Mouse (Mus musculus): ENCODE results near the gene Baiap2. TPM values are rescaled to one million over a fixed set of nuclear protein-coding genes. Genes with fewer than 3 reads are reported as not detected.
A peak's percentile ranks its signal among the peaks of the same experiment; 100 is the strongest.

The Baiap2 gene
- polyA plus RNA-seq (2015; fragmentation: Nextera tagmentation; extraction: Ambion mirVana): 28.1 and 34.0 TPM in 2 replicates

DNA sequence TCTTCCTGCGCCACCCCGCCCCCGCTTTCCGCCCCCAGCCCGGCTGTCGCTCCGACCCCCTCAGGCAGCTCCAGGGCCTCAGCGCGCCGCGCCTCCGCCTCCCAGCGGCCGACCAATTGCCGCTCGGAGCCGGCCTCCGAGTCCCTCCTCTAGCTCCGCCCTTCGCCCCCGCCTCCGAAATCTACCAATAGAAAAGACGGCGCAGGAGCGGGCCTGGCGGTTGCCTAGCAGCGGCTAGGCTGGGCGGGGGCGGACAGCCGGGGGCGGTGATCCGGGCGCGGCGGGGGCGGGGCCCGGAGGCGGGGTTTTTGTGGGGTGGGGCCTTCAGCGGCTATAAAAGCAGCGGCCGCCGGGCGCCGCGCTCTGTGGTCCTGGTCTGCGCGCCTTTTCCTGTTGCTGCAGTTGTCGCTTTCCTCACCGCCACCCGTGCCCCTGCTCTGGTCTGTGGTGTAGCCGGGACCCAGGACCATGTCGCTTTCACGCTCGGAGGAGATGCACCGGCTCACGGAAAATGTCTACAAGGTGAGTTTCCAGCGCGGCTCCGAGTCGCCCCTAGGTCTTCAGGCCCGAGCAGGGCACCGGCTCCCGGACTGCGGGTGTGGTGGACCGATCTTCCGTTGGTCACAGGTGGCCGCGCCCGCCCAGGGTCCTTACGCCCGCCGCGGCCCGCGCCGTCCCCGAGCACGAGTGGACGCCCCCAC, at the start of gene Baiap2:
Gene Baiap2, plus strand, starts transcription at position 37 of the 701 bp plus-strand sequence.
- under 1% methylated on average over 75 of the region's 79 CpGs for WGBS
- peaks cover 63% of the 10 kb centered on the region for H3K4me1 ChIP-seq

DNA sequence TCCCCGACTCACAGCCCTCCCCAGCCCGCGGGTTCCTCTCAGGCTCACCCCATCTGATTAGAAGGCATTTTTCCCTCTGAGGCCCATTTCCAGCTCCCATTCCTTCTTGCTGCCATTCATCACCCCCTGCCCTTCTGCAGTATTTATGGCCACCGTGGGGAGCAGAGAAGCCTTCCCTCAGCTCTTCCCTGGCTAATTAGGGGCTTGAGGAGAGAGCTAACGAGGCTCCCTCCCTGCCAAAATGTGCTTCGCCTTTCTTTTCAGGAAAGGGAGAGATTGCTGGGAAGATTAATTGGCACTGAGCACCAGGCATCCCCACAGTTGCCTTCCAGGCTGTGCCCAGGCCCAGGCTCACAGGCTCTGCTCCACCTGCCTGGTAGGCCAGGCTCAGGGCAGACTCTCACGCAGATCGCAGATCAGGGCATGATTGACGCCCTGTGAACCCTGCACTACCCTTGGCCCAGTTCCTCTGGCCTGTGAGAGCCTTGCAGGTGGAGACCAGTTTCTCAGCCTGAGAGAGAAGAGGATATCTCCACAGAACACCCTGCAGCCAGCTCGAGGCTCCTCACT, 48.8 kb upstream of the Baiap2 start:
- H3K4me3 ChIP-seq: no peak overlapping the region
- 23% methylated on average over 10 of the region's 10 CpGs for WGBS
- H3K27me3 ChIP-seq: no peaks in the 10 kb centered on the region
- peak; percentile 64 for ATAC-seq (replicated peaks)
- H3K36me3 ChIP-seq: peaks cover 25% of the 10 kb centered on the region
- H3K9me3 ChIP-seq: no peaks in the 10 kb centered on the region
- peak overlapping the region; percentile 29 for H3K9ac ChIP-seq (replicated peaks)
- H3K4me2 ChIP-seq (replicated peaks): no peak overlapping the region
- peak overlapping the region; percentile 89 for H3K27ac ChIP-seq (replicated peaks)
- H3K4me1 ChIP-seq: peaks cover 22% of the 10 kb centered on the region

More for the DNA sequence above, at the start of gene Baiap2:
- peak within 1 kb of the TSS; percentile 91 for H3K4me3 ChIP-seq
- peak within 1 kb of the TSS; percentile 93 for H3K27ac ChIP-seq (replicated peaks)
- peak within 1 kb of the TSS; percentile 73 for H3K9ac ChIP-seq (replicated peaks)
- ATAC-seq (replicated peaks): peak; percentile 95
- peak within 1 kb of the TSS; percentile 97 for H3K4me2 ChIP-seq (replicated peaks)
- no peaks in the 10 kb centered on the region for H3K27me3 ChIP-seq
- no peaks in the 10 kb centered on the region for H3K9me3 ChIP-seq
- H3K36me3 ChIP-seq: no peaks in the 10 kb centered on the region

DNA sequence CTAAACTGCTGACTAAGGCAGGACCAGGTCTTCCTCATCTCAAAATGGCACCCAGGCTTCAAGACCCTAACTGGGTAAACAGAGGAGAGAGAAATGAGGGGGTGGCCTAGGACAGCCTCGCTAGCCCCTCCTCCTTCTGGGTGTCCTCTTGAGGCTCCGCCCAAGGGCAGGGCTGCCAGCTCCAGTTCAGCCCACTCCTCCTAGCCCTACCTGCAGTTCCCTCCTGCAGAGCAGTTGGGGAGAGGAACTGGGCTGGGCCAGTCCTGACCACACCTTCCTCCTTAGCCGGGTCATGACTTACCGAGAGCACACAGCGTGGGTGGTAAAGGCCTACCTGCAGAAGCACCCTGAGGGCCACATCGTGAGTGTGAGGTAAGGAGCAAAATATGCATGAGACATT, 47.9 kb upstream of the Baiap2 start:
- Histone ChIP-seq H3K9ac (replicated peaks) (no peak overlapping the region), H3K27ac (replicated peaks) (peak overlapping the region; percentile 89), H3K36me3 (peaks cover 16% of the 10 kb centered on the region; the same call in 1 of the 2 replicates), H3K27me3 (no peaks in the 10 kb centered on the region), H3K9me3 (no peaks in the 10 kb centered on the region), H3K4me3 (no peak overlapping the region), H3K4me1 (peaks cover 22% of the 10 kb centered on the region), H3K4me2 (replicated peaks) (no peak overlapping the region)
- WGBS: 63% methylated on average over 6 of the region's 6 CpGs
- ATAC-seq (replicated peaks): no peak

DNA sequence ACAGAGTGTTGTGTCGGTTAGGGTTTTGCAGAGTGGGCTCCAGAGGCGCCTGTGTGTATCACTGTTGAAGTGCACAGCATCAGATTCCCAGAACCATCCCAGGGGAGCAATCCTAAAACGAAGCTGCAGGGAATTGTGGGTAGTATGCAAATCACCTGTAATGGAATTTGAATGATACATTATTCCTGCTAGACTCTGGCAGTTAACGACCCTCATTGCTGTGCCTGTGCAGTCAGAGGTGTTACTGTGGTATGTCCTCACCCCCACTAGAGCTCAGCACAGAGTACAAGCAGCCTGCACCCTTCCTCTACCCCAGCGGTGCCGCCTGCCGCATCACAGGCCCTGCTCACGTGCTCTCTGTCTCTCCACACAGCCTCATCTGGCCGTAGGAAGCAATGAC, 45.5 kb upstream of the Baiap2 start:
- Histone ChIP-seq H3K27me3 (no peaks in the 10 kb centered on the region), H3K4me1 (peaks cover 22% of the 10 kb centered on the region), H3K36me3 (peaks cover 6% of the 10 kb centered on the region; the same call in 1 of the 2 replicates), H3K4me2 (replicated peaks) (no peak overlapping the region), H3K27ac (replicated peaks) (peak overlapping the region; percentile 63), H3K9ac (replicated peaks) (no peak overlapping the region), H3K4me3 (no peak overlapping the region), H3K9me3 (no peaks in the 10 kb centered on the region)
- WGBS: 71% methylated on average over 9 of the region's 9 CpGs
- ATAC-seq (replicated peaks): peak; percentile 64

DNA sequence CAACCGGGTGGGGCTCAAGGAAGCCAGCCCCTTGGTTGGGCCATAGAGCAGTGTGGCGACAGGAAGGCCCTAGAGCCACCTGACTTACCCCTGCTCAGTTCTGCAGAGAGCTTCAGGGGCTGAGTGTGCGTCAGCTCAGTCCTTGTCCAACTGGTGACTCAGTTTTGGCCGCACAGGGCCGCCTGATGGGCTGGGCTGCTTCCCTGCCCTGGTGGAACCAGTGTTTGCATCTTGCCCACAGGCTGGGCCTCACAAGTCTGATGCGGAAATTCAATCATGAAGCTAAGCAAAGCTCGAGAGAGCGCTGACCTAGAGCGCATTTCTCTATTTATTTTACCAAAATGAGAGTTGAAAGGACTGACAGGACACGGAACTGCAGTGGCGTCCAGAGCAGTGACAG, 43.6 kb upstream of the Baiap2 start:
- H3K9ac ChIP-seq (replicated peaks): no peak overlapping the region
- no peak overlapping the region for H3K27ac ChIP-seq (replicated peaks)
- no peak overlapping the region for H3K4me2 ChIP-seq (replicated peaks)
- H3K4me3 ChIP-seq: no peak overlapping the region
- no peaks in the 10 kb centered on the region for H3K9me3 ChIP-seq
- H3K27me3 ChIP-seq: no peaks in the 10 kb centered on the region
- H3K4me1 ChIP-seq: peaks cover 5% of the 10 kb centered on the region
- H3K36me3 ChIP-seq: peaks cover 6% of the 10 kb centered on the region; the same call in 1 of the 2 replicates
- no peak for ATAC-seq (replicated peaks)
- 85% methylated on average over 11 of the region's 11 CpGs for WGBS

DNA sequence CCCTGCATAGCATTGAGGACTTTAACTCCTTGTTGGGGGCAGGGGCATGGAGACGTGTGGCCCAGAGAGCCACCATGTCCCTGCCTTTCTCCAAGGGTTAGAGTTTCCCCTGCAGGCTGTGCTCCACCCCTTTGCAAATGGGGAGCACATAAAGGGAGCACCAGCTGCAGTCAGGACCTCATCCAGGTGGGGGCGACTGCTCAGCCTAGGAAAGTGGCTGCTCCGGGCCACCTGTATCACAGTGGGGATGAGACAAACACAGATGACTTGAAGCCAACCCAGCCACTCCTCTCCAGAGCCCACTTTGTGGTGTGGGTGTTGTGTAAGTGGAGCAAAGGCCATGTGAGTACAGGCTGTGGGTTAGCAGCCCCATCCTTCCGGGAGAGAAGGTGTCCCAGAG, 41.4 kb upstream of the Baiap2 start:
- 68% methylated on average over 4 of the region's 4 CpGs for WGBS
- Histone ChIP-seq H3K27ac (replicated peaks) (no peak overlapping the region), H3K9ac (replicated peaks) (no peak overlapping the region), H3K27me3 (0 out of 2 replicates have a peak, but pooled peaks cover 3% of the 10 kb centered on the region), H3K4me1 (peaks cover 9% of the 10 kb centered on the region; the same call in 1 of the 2 replicates), H3K9me3 (no peaks in the 10 kb centered on the region), H3K4me3 (no peak overlapping the region), H3K36me3 (peaks cover 6% of the 10 kb centered on the region; the same call in 1 of the 2 replicates), H3K4me2 (replicated peaks) (no peak overlapping the region)
- no peak for ATAC-seq (replicated peaks)

GRCm38 (mm10) chr11:119902891-119903290, 39.7 kb upstream of the Baiap2 start:
- 85% methylated on average over 4 of the region's 4 CpGs for WGBS
- H3K27ac ChIP-seq (replicated peaks): no peak overlapping the region
- H3K9ac ChIP-seq (replicated peaks): no peak overlapping the region
- ATAC-seq (replicated peaks): no peak
- no peak overlapping the region for H3K4me2 ChIP-seq (replicated peaks)
- H3K9me3 ChIP-seq: no peaks in the 10 kb centered on the region
- peaks cover 9% of the 10 kb centered on the region; the same call in 1 of the 2 replicates for H3K4me1 ChIP-seq
- no peak overlapping the region for H3K4me3 ChIP-seq
- H3K36me3 ChIP-seq: peaks cover 6% of the 10 kb centered on the region; the same call in 1 of the 2 replicates
- H3K27me3 ChIP-seq: 0 out of 2 replicates have a peak, but pooled peaks cover 3% of the 10 kb centered on the region

- Histone ChIP-seq H3K27me3 (peaks cover 11% of the 10 kb centered on the region), H3K4me3 (no peak overlapping the region), H3K9ac (replicated peaks) (no peak overlapping the region), H3K4me2 (replicated peaks) (no peak overlapping the region), H3K27ac (replicated peaks) (no peak overlapping the region), H3K9me3 (no peaks in the 10 kb centered on the region), H3K4me1 (peaks cover 12% of the 10 kb centered on the region; the same call in 1 of the 2 replicates), H3K36me3 (no peaks in the 10 kb centered on the region)
- peak; percentile 70 for ATAC-seq (replicated peaks)
- 35% methylated on average over 5 of the region's 5 CpGs for WGBS
Observed at GRCm38 (mm10) chr11:119904621-119905286, 37.8 kb upstream of the Baiap2 start.

- no peak overlapping the region for H3K4me3 ChIP-seq
- H3K9ac ChIP-seq (replicated peaks): no peak overlapping the region
- peaks cover 11% of the 10 kb centered on the region for H3K27me3 ChIP-seq
- no peaks in the 10 kb centered on the region for H3K9me3 ChIP-seq
- no peak overlapping the region for H3K4me2 ChIP-seq (replicated peaks)
- no peak for ATAC-seq (replicated peaks)
- no peak overlapping the region for H3K27ac ChIP-seq (replicated peaks)
- H3K36me3 ChIP-seq: no peaks in the 10 kb centered on the region
- WGBS: 80% methylated on average over 5 of the region's 5 CpGs
- peaks cover 15% of the 10 kb centered on the region; the same call in 1 of the 2 replicates for H3K4me1 ChIP-seq
Observed at GRCm38 (mm10) chr11:119905794-119906193, 36.8 kb upstream of the Baiap2 start.

DNA sequence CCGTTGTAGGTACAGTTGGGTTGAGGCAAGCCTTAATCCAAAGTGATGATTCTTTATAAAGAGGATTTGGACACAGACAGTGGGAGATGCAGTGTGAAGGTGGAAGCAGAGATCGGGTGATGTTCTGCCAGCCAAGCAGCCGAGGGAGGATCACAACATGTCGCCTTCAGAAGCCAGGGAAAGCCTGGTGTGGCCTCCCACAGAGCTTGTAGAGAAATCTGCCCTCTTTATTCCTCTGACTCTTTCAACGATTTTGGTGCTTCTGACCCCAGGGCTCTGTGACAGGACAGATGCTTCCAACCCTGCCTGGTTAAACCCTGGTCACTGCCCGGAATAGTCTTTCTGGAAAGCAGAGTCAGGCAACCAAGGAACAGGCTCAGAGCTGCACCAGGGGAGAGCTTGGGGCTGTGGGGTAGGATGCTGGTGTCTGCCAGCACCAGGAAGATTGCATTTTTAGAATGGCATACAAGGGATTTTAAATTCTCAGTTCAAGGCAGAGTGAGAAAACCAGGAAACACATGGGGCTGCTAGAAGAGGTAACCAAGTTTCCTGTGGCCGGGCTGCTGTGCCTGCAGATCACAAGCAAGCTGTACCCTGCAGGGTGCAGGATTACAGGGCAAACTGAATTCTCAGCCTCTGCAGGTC, 35.4 kb upstream of the Baiap2 start:
- Histone ChIP-seq H3K4me3 (no peak overlapping the region), H3K4me2 (replicated peaks) (no peak overlapping the region), H3K9me3 (no peaks in the 10 kb centered on the region), H3K27me3 (peaks cover 11% of the 10 kb centered on the region), H3K4me1 (peaks cover 15% of the 10 kb centered on the region; the same call in 1 of the 2 replicates), H3K27ac (replicated peaks) (no peak overlapping the region), H3K9ac (replicated peaks) (0 out of 2 replicates have a peak overlapping the region, but pooled peaks have one; percentile 6), H3K36me3 (no peaks in the 10 kb centered on the region)
- WGBS: 31% methylated on average over 7 of the region's 7 CpGs
- ATAC-seq (replicated peaks): no peak

GRCm38 (mm10) chr11:119907711-119908110, 34.9 kb upstream of the Baiap2 start:
- Histone ChIP-seq H3K4me3 (no peak overlapping the region), H3K9me3 (no peaks in the 10 kb centered on the region), H3K4me1 (peaks cover 21% of the 10 kb centered on the region), H3K4me2 (replicated peaks) (no peak overlapping the region), H3K27ac (replicated peaks) (no peak overlapping the region), H3K27me3 (peaks cover 11% of the 10 kb centered on the region), H3K9ac (replicated peaks) (peak overlapping the region; percentile 6; the same call in 1 of the 2 replicates), H3K36me3 (no peaks in the 10 kb centered on the region)
- ATAC-seq (replicated peaks): no peak
- WGBS: 39% methylated on average over 7 of the region's 7 CpGs

Data from forebrain, embryonic 15.5 days (tissue).